Comparison of ENCODE assay signal across 9 mouse cellular contexts in genomic region chr2:130491587-130491986, GRCm38 (mm10). TPM values are rescaled to one million over a fixed set of nuclear protein-coding genes. Genes with fewer than 3 reads are reported as not detected.
DNase-seq lines count a peak whose midpoint lies in the region; ATAC-seq lines count a peak whose summit lies in the region.
"Had no signal": no experiment of that assay in that cellular context is flagged by ENCODE, and none has a peak within 500 bp of the region (broad histone marks: within the 10 kb centered on the region; RNA-seq: fewer than 3 reads in every experiment).

No protein-coding gene starts in this region.

- H3K9me3 ChIP-seq in forebrain, embryonic 16.5 days (ENCODE audit: control insufficient read depth, low read length): no peaks in the 10 kb centered on the region
- peaks cover 2% of the 10 kb centered on the region; the same call in 1 of the 2 replicates for H3K9me3 ChIP-seq in midbrain, embryonic 13.5 days
- H3K9me3 ChIP-seq: limb, embryonic 15.5 days had no signal

- H3K4me2 ChIP-seq in forebrain, embryonic 16.5 days (ENCODE audit: low read length): no peak overlapping the region
- H3K4me2 ChIP-seq in midbrain, embryonic 13.5 days (replicated peaks): no peak overlapping the region
- H3K4me2 ChIP-seq: limb, embryonic 15.5 days had no signal

- H3K4me1 ChIP-seq in forebrain, embryonic 16.5 days (replicated peaks; ENCODE audit: control insufficient read depth, insufficient read depth, low read length): peaks cover 14% of the 10 kb centered on the region
- H3K4me1 ChIP-seq in midbrain, embryonic 13.5 days (replicated peaks): peaks cover 32% of the 10 kb centered on the region
- H3K4me1 ChIP-seq: limb, embryonic 15.5 days had no signal

- no peaks in the 10 kb centered on the region for H3K36me3 ChIP-seq in forebrain, embryonic 16.5 days (ENCODE audit: control insufficient read depth, insufficient read depth)
- no peaks in the 10 kb centered on the region for H3K36me3 ChIP-seq in midbrain, embryonic 13.5 days
- H3K36me3 ChIP-seq: limb, embryonic 15.5 days had no signal

- peak; percentile 52 for DNase-seq in A20 (ENCODE audit: low read depth, low spot score)
- peak; percentile 51 for DNase-seq in R1 (ENCODE audit: low read depth, low spot score)
- DNase-seq in heart, postnatal 14 days: peak; percentile 47 to 53
- peak; percentile 47 to 57 for DNase-seq in left cerebral cortex, adult 18-20 months (ENCODE audit: low spot score in 2 of 2)
- no peak for DNase-seq in MN1 (ENCODE audit: low spot score)

- intact Hi-C loops in heart, postnatal 14 days (cut with DNase I): loop anchor here (5.0 kb wide), 1 partner anchor 39 kb away; the partner anchor contains the start of gene Ptpra

- no peak overlapping the region for H3K9ac ChIP-seq in forebrain, embryonic 16.5 days (replicated peaks; ENCODE audit: low read depth, low read length)
- no peak overlapping the region for H3K9ac ChIP-seq in midbrain, embryonic 13.5 days (replicated peaks)
- H3K9ac ChIP-seq: limb, embryonic 15.5 days had no signal

- no peak overlapping the region for H3K4me3 ChIP-seq in forebrain, embryonic 16.5 days (replicated peaks; ENCODE audit: low read length)
- no peak overlapping the region for H3K4me3 ChIP-seq in midbrain, embryonic 13.5 days (replicated peaks)
- H3K4me3 ChIP-seq: limb, embryonic 15.5 days had no signal

- no peak overlapping the region; the same call in 1 of the 2 replicates for H3K27ac ChIP-seq in forebrain, embryonic 16.5 days (ENCODE audit: low read length)
- peak overlapping the region; percentile 73; the same call in 1 of the 2 replicates for H3K27ac ChIP-seq in midbrain, embryonic 13.5 days

- 1% methylated on average over 7 of the region's 7 CpGs for WGBS in forebrain, embryonic 16.5 days
- WGBS in midbrain, embryonic 13.5 days: 5% methylated on average over 7 of the region's 7 CpGs

- no peaks in the 10 kb centered on the region for H3K27me3 ChIP-seq in forebrain, embryonic 16.5 days (replicated peaks; ENCODE audit: control insufficient read depth, insufficient read depth, low read length)
- H3K27me3 ChIP-seq in midbrain, embryonic 13.5 days: no peaks in the 10 kb centered on the region
- H3K27me3 ChIP-seq: limb, embryonic 15.5 days had no signal

- ATAC-seq in forebrain, embryonic 16.5 days: peak; percentile 85
- ATAC-seq in midbrain, embryonic 13.5 days: peak; percentile 88
- no peak; the same call in 1 of the 2 replicates for ATAC-seq in megakaryocyte, adult 5-6 weeks (ENCODE audit: poor library complexity, severe bottlenecking)

RNA-seq across cellular contexts. Expression of gene Ptpra, which starts 41.5 kb away (rescaled TPM):
- 152 and 160 TPM in 2 replicates for polyA plus RNA-seq in forebrain, embryonic 16.5 days (2015; fragmentation: Nextera tagmentation; extraction: Ambion mirVana)
- 10 to 100 TPM; 61.8 to 63.8 TPM for total RNA-seq in heart, postnatal 14 days (2021)
- total RNA-seq in left cerebral cortex, adult 18-20 months (2021): 100 to 1,000 TPM; 214 to 229 TPM
- 112 and 126 TPM in 2 replicates for polyA plus RNA-seq in midbrain, embryonic 13.5 days (2015; fragmentation: Nextera tagmentation; extraction: Ambion mirVana)
- total RNA-seq in megakaryocyte, adult 5-6 weeks (2015): 59.3 and 60.3 TPM in 2 replicates
- 163 and 173 TPM in 2 replicates for total RNA-seq in megakaryocyte, adult 5-6 weeks (2017)
